Mouse (Mus musculus): ENCODE data around the gene Sec24d. TPM values are rescaled to one million over a fixed set of nuclear protein-coding genes. Genes with fewer than 3 reads are reported as not detected.

The Sec24d gene
- polyA plus RNA-seq (2012; ENCODE audit: insufficient read depth, insufficient read length, missing spikeins): 15.3 and 20.7 TPM in 2 replicates

DNA sequence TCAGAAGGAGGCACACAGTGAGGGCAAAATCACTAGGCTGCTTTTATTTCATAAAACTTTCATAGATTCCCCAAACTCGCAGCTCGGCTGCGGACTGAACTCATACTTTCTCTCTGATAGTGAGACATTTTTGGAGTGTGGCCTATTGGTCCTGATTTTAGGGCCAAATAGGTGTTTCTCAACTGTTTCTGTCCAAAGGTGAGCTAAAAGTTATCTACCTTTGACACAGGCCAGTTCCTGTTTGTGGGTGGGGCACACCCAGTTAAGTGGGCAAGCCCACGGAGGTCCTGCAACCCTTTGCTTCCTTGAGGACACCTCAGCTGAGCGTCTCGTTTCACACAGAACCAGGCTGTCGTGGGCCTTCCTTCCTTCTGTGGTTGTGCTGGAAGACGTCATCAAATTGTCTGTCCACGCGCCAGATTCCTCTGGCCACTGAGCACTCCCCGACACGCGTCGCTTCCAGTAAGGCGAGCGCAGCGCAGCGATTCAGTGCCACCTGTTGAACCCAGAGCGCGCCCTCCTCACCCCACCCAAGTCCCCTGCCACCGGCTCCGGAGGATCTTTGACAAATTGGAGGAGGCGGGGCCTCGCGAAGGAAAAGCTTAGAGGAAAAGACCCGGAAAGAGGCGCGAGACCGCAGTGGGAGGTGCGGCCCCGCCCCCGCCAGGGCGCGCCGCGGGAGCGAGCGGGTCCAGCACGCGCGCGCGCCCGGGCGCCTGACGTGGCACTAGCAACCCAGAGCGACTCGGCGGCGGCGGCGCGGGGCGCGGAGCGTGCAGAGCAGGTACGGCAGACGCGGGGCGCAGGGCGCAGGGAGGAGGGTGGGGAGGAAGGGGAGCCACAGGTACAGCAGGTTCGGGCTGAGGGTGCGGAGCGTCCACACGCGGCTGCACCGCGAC, at the start of gene Sec24d:
Sec24d (plus strand) TSS at position 703 of the 899 bp plus-strand sequence.
- Histone ChIP-seq H3K4me1 (ENCODE audit: control insufficient read depth, insufficient read depth, insufficient read length, low read length) (peaks cover 3% of the 10 kb centered on the region; the same call in 1 of the 2 replicates), H3K27ac (replicated peaks; ENCODE audit: low read depth, low read length) (peak within 1 kb of the TSS; percentile 72), H3K4me3 (ENCODE audit: insufficient read depth, low read depth, low read length) (peak within 1 kb of the TSS; percentile 82)

DNA sequence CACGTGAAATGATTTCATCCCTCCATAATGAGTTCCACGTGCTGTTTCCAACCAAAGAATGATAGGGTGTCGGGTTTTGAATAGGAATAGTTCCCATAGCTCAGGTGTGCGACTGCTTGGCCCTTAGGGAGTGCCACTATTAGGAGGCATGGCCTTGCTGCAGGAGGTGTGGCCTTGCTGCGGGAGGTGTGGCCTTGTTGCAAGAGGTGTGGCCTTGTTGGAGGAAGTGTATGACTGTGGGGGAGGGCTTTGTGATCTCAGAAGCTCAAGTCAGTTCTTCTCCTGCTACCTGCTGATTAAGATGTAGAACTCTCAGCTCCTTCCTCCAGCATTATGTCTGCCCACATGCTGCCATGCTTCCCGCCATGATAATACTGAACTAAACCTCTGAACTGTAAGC, 48.6 kb upstream of the Sec24d start:
- Histone ChIP-seq H3K4me1 (ENCODE audit: control insufficient read depth, insufficient read depth, insufficient read length, low read length) (no peaks in the 10 kb centered on the region), H3K27ac (replicated peaks; ENCODE audit: low read depth, low read length) (no peak overlapping the region), H3K4me3 (ENCODE audit: insufficient read depth, low read depth, low read length) (no peak overlapping the region)

DNA sequence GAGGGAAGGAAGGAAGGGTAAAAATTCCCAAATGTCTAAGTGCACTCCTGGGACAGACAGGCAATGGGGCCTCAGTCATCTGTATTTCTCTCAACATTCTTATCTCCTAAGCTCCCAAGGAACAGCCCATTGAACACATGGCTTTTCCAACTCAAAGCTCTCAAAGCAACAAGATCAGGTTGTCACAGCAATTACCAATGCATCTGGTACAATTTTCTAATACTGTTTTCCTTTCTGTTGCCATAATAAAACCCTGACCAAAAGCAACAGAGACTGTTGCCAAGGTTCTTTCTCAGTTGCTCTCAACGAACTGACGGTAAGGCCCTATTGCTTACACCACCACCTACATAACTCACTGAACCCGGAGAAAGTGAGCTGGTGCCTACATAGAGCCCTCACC, 40.0 kb upstream of the Sec24d start:
- Histone ChIP-seq H3K4me3 (ENCODE audit: insufficient read depth, low read depth, low read length) (no peak overlapping the region), H3K4me1 (ENCODE audit: control insufficient read depth, insufficient read depth, insufficient read length, low read length) (no peaks in the 10 kb centered on the region), H3K27ac (replicated peaks; ENCODE audit: low read depth, low read length) (no peak overlapping the region)

DNA sequence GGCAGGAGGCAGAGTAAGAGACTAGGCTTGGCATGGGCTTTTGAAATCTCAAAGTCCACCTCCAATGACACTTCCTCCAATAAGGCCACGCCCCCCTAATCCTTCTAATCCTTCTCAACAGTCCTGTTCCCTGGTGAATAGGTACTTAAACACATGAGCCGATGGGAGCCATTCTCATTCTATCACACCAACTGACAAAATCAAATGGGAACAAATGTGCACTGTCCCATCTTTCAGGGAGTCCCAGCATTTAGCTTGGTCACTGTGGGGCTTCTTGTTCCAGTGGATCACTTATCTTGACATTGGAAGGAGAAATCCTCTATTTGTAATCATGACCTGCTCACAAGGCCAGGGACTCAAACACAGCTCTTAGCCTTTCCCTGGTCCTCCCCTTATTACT, 35.6 kb upstream of the Sec24d start:
- Histone ChIP-seq H3K27ac (replicated peaks; ENCODE audit: low read depth, low read length) (0 out of 2 replicates have a peak overlapping the region, but pooled peaks have one; percentile 56), H3K4me1 (ENCODE audit: control insufficient read depth, insufficient read depth, insufficient read length, low read length) (no peaks in the 10 kb centered on the region)

DNA sequence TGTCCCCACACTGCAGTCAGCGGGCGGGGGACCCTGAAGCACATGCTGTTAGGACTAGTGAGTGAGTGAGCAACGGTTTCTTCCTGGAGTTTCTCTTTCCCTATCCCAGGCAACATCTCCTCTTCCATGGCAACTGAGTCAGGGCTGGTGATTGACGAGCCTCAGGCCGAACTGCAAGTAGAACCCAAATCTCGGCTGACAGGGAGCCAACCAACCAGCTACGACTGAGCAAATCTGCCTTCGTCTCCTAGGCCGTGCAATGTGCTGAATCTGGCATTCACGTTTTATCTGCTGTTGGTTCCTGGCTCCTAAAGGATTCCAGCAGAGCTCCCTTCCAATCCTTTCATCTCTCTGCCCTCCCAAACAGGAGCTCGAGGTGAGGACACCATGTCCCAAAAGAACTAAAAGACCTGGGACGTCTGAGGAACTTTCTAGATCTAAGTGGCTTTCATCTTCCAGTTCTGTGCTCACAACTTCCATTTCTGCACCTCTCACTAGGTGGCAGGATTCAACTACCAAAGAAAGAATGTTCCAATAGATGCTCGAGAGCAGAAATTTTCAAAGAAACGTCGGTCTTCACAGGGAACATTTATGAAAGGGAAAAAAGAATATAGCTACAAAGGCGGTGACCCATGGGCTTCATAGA, 32.9 kb upstream of the Sec24d start:
- Histone ChIP-seq H3K4me1 (ENCODE audit: control insufficient read depth, insufficient read depth, insufficient read length, low read length) (no peaks in the 10 kb centered on the region), H3K4me3 (ENCODE audit: insufficient read depth, low read depth, low read length) (no peak overlapping the region), H3K27ac (replicated peaks; ENCODE audit: low read depth, low read length) (no peak overlapping the region)

More for the DNA sequence above, 35.6 kb upstream of the Sec24d start:
- no peak overlapping the region for H3K4me3 ChIP-seq (ENCODE audit: insufficient read depth, low read depth, low read length)

DNA sequence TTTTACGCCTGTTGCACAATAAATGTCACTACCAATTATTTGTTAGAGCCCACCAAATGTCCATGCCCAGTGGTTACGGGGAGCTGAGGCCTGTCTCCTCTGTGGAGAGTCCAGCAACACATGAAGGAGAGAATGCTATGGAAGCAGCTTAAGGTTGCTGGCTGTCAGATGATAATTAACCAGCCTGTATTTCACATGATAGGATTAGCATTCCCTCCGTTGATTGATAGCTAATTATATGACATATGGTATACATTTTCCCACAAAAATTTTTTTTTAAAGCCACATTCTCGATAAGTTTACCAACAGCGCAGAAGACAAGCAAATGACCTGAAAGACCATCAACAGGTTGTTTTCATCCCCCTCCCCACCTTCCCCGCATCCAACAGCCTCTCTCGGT, 31.8 kb upstream of the Sec24d start:
- H3K27ac ChIP-seq (replicated peaks; ENCODE audit: low read depth, low read length): no peak overlapping the region
- H3K4me3 ChIP-seq (ENCODE audit: insufficient read depth, low read depth, low read length): peak overlapping the region; percentile 54
- H3K4me1 ChIP-seq (ENCODE audit: control insufficient read depth, insufficient read depth, insufficient read length, low read length): no peaks in the 10 kb centered on the region

DNA sequence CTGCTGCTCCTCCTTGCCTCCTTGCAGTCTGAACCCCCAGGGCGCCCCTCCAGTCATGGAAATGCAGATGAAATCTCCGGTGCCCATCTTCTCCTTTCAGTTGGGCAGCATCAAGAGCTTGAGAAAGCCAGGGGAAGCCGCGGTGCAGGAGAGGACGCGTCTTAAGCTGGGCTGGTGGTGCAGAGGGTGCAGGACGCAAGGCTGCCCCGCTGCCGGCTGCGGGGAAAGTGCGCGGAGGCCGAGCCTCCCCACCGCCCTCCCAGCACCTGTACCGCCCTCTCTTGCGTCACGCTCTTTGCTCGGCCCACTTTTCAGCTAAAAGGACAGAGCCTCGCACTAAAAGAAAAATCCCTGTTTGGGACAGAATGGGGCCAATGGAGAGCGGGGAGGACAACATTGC, 31.3 kb upstream of the Sec24d start, which contains the start of gene Synpo2:
Synpo2 (minus strand) TSS at position 229 of the 400 bp plus-strand sequence.
- no peaks in the 10 kb centered on the region for H3K4me1 ChIP-seq (ENCODE audit: control insufficient read depth, insufficient read depth, insufficient read length, low read length)
- peak within 1 kb of the TSS; percentile 54 for H3K4me3 ChIP-seq (ENCODE audit: insufficient read depth, low read depth, low read length)
- H3K27ac ChIP-seq (replicated peaks; ENCODE audit: low read depth, low read length): no peak within 1 kb of the TSS

DNA sequence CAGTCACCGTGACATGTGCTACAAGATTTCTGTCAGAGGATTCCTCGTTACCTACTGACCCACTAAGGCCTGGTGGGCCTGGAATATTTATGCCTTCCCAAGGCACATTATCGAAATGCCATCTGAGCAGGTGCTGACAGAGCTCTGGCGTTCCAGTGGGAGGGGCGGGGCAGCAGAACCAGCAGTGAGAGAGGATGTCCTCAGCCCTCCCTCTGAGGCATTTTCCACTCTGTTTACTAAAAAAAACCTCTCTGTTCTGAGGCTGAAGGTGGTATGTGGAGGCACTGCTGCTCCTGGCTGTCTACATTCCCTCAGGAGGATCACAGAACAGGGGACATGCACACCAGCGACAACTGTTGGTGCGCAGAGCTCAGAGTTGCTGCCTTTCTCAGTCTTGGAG, 30.2 kb upstream of the Sec24d start:
- H3K27ac ChIP-seq (replicated peaks; ENCODE audit: low read depth, low read length): no peak overlapping the region
- H3K4me1 ChIP-seq (ENCODE audit: control insufficient read depth, insufficient read depth, insufficient read length, low read length): no peaks in the 10 kb centered on the region
- H3K4me3 ChIP-seq (ENCODE audit: insufficient read depth, low read depth, low read length): no peak overlapping the region

DNA sequence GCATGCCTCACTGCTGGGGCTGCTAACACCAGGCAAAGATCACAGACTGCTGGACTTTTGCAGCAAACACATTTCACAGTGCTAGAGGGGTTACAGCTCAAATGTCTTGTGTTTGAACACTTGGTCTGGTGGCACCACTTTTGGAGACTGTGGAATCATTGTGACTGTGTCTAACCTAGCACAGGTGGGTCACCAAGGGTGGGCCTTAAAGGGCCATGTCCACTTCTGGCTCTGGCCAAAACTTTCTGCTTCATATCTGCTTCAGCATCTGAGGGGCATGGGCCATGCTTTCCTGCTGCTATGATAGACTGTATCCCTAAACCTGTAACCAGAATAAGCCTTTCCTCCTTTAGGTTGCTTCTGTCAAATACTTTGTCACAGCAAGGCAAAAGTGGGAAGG, 29.8 kb upstream of the Sec24d start:
- Histone ChIP-seq H3K27ac (replicated peaks; ENCODE audit: low read depth, low read length) (no peak overlapping the region), H3K4me3 (ENCODE audit: insufficient read depth, low read depth, low read length) (no peak overlapping the region), H3K4me1 (ENCODE audit: control insufficient read depth, insufficient read depth, insufficient read length, low read length) (no peaks in the 10 kb centered on the region)

DNA sequence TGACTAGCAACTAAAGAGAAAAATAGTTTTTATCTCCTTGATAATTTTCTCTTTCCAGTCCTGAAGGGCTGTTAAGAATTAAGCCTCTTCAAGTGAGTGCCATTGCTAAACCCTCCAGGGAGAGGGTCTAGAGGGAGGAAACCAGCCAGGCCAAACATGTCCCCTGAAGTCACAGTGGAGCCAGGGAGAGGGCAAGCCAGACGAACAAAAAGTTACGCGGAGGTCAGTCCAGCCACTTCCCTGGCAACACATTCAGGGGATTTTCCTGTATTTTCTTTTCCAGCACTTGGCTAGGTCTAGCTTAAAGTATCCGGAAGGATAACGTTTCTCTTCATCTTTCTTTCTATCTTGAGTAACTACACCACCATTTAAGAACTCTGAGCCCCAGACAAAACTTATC, 22.9 kb upstream of the Sec24d start:
- H3K27ac ChIP-seq (replicated peaks; ENCODE audit: low read depth, low read length): no peak overlapping the region
- H3K4me1 ChIP-seq (ENCODE audit: control insufficient read depth, insufficient read depth, insufficient read length, low read length): no peaks in the 10 kb centered on the region
- no peak overlapping the region for H3K4me3 ChIP-seq (ENCODE audit: insufficient read depth, low read depth, low read length)

DNA sequence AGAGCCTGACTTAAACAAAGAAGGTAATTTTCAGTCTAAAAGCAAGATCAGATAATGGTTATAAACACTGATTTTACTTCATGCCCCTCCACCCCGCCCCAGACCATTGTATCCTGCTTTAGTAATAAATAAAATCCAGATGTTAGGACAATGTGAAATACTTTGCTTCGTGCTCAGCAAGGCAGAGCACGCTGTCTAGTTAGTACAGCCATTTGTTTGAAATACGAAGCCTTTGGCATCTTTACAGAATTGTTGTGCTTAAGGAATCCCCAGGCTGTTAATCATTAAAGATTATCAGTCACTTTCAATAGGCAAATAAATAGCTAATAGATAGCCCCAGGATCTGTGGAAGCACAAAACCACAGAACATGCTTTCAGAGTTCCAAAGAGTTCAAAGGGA, 21.6 kb upstream of the Sec24d start:
- Histone ChIP-seq H3K4me3 (ENCODE audit: insufficient read depth, low read depth, low read length) (no peak overlapping the region), H3K4me1 (ENCODE audit: control insufficient read depth, insufficient read depth, insufficient read length, low read length) (no peaks in the 10 kb centered on the region), H3K27ac (replicated peaks; ENCODE audit: low read depth, low read length) (no peak overlapping the region)

DNA sequence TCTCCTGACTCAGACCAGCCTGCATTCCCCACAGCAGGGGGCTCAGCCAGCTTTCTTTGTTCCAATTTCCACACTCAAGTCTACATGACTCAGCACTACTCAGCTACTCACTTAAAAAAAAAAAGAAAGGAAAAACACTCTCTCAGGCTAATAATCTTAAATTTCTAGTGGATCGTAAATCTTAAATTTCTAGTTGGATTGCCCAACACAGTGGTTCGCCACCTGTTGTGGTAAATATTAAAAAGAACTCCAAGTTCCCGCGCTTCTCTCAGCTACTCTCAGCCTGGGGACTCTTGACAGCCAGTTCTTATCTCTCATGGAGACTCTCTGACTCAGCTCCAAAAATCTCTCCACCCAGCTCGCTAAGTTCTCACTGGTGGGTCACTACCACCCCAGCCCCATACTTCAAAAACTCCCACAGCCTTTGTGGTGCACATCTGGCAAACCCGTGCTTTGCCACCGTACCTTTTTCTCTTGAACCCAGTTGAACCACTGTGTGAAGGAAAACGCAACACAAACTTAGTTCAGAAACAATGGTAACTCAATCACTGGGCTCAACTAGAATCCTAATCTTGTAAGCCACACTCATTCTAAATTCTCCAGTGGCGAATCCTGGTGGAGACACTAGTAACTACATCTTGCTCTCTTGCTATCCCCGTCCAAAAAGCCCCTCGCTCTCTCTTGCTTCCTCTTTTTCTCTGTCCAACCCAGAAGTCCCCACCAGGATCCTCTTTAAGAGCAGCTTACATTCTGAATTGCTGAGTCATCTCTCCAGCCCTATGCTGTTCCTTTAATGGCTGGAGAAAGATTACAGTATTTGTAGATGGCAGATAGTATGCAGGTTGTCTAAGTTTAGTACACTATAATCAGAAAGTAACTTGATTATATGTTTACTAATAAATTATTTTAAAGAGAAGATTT, 10.8 kb upstream of the Sec24d start:
- Histone ChIP-seq H3K4me3 (ENCODE audit: insufficient read depth, low read depth, low read length) (no peak overlapping the region), H3K4me1 (ENCODE audit: control insufficient read depth, insufficient read depth, insufficient read length, low read length) (no peaks in the 10 kb centered on the region), H3K27ac (replicated peaks; ENCODE audit: low read depth, low read length) (no peak overlapping the region)

DNA sequence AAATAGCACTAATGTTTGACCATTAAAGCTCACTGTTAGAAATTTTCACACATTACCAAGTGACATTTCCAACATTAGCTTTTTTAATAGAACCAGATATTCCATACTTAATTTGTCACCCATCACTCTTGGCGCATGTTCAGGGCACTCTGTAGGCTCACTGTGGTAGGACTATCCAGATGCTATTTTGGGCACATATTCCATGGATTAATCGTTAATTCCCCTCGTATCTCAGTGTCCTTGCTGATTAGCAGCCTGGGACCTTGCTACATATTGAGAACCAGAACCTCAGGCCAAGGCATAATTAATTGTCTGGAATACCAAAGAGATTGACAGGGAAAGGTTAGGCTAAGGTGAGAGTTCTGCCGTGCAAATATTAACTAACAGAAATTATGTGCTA, 8.5 kb upstream of the Sec24d start:
- Histone ChIP-seq H3K27ac (replicated peaks; ENCODE audit: low read depth, low read length) (no peak overlapping the region), H3K4me1 (ENCODE audit: control insufficient read depth, insufficient read depth, insufficient read length, low read length) (no peaks in the 10 kb centered on the region), H3K4me3 (ENCODE audit: insufficient read depth, low read depth, low read length) (no peak overlapping the region)

DNA sequence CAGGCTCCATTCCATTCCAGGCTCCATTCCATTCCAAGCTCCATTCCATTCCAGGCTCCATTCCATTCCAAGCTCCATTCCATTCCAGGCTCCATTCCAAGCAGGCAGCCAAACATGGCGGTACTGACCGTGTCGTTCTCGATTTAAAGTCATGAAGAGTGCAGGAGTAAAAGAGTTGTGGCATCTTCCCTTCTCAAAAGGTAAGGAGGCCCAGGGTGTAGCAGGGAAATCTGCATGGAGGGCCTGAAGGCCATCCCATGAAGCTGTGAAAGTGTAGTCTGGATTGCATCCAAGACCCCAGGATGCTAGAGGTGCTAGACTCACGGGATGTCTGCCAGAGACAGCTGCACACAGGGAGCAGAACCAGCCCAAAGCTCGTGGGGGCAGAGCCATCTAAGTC, 2.5 kb upstream of the Sec24d start:
- Histone ChIP-seq H3K27ac (replicated peaks; ENCODE audit: low read depth, low read length) (no peak overlapping the region), H3K4me3 (ENCODE audit: insufficient read depth, low read depth, low read length) (peak overlapping the region; percentile 57), H3K4me1 (ENCODE audit: control insufficient read depth, insufficient read depth, insufficient read length, low read length) (peaks cover 3% of the 10 kb centered on the region; the same call in 1 of the 2 replicates)

DNA sequence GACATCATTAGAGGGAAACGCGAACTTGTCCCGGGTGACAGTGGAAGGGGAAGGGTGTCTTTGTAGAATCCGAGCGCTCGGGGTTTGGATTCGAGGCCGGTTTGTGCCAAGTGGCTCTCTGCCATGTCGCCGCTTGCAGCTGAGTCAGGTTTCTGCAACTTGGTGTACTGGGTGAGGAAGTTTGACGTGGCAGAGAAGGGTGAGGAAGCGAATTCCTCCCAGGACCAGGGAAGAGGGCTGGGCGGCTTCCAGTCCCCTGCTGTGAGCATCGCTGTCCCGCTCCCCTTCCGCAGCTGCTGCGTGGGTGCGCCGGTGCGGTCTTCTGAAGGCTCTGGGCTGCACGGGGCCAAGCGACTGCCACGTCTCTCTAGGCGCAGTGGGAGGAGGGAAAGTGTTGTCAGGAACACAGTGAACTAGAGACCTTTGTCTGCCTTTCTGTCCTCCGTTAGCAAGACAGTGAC, 516 bp downstream of the Sec24d start:
- peak overlapping the region; percentile 72 for H3K27ac ChIP-seq (replicated peaks; ENCODE audit: low read depth, low read length)
- H3K4me1 ChIP-seq (ENCODE audit: control insufficient read depth, insufficient read depth, insufficient read length, low read length): peaks cover 3% of the 10 kb centered on the region; the same call in 1 of the 2 replicates
- H3K4me3 ChIP-seq (ENCODE audit: insufficient read depth, low read depth, low read length): peak overlapping the region; percentile 82
